Mouse (Mus musculus) heart, postnatal 0 days (tissue): Measurements from ENCODE around the gene Cdkn2d.

ENCODE experiments used
- CTCF ChIP-seq: IDR thresholded peaks from 2 replicates; pipeline ENCODE4 v1.5.1; 2016; ENCODE audit warnings: antibody characterized with exemption, control low read depth, low read depth
- EP300 ChIP-seq: IDR thresholded peaks from 2 replicates; pipeline ENCODE4 v1.6.1; 2016; ENCODE audit warnings: antibody characterized with exemption, low read depth

DNA sequence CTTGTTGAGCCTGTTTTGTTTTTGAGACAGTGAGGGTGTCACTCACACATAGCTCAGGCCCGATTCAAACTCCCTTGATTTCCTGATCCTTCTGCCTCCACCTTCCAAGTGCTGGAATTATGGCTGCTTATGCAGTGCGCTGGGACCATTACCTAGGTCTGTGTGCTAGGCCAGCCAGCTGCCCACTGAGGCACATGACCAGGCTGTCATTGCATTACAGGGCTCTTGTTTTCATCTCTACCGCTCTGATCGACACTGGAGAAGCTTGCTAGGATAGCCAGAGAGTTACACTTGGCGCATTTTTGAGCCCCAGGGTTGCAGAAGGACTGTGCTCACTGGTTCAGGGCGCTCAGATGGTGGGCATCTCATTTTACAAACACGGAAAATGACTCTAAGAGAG lies 20.5 kb upstream of the Cdkn2d start:
- TF ChIP-seq CTCF (no peak), EP300 (no peak)
